Mouse (Mus musculus) naive thymus-derived CD4-positive, alpha-beta T cell, adult 2 months (primary cell): ENCODE measurements around the gene Elp4.

Experiments
- DNase-seq: peaks from one replicate; pipeline ENCODE4 v3.0.0-alpha.2; 2011; ENCODE audit warnings: low read depth

The Elp4 gene

DNA sequence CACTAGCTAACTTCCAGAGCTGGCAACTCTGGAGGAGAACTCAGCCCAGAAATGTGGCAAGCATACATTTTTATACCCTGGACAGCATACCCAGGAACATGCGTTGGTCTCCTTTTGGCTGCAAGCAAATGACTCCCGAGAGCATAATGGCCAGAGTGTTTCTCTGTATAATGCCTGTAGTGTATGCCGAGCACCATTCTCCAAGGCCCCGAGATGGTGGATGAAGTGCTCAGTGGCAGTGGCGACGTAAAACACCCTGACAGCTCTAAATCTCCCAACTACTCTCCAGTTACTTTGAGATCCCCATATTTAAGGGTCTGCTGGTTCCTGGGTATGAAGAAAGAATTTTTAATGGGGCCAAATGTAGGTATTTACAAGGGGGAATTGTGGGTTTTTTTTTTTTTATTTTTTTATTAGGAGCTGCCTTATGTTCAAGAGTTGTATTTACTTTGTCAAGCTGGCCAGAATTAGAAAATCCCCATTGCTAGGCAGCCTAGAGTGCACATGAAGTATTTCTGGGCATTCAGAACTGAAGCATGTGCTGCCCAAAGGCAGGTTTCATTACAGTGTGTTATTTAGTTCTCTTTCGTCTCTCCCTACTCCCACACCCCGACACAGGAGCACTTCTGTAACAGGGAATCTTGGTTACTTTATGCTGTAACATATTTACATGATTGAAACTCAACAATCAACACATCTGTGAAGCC lies 188.8 kb downstream of the Elp4 start:
- DNase-seq: no peak

DNA sequence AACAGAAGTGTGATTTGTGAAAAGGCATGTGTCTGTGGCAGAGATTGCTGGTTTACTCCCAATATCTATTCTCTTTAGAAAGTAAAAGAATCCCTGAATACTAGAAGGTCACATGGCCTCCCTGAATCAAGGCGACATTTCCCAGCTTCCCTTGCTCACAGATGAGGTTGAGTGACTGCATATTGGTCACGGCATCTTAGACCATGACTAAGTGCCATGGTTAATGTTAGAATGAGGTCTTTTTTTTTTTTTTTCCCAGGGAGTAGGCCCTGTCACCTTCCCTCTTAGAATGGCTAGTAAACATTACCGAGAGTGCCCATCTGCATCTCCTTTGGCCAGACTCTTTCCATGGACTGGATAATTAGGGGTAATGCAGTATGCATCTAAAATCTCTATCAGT lies 193.9 kb downstream of the Elp4 start:
- DNase-seq: no peak

DNA sequence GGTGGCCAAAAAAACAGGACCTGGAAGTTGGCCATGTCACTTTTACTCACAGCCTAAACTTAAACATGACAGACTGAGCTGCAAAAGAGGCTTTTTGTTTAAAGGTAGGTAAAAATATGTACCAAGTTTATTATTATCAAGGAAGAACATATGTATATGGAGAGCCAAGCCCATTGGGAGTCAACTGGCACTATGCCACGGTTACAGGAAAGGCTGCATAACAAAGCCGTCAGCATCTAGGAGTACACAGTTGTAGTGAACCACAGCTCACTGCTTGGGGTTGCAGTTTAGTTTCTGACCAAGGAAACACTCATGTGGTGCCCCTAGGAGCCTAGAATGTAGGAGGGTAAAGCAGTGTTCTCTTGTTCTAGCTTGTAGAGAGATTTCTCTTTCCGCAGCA lies 195.2 kb downstream of the Elp4 start:
- DNase-seq: no peak

DNA sequence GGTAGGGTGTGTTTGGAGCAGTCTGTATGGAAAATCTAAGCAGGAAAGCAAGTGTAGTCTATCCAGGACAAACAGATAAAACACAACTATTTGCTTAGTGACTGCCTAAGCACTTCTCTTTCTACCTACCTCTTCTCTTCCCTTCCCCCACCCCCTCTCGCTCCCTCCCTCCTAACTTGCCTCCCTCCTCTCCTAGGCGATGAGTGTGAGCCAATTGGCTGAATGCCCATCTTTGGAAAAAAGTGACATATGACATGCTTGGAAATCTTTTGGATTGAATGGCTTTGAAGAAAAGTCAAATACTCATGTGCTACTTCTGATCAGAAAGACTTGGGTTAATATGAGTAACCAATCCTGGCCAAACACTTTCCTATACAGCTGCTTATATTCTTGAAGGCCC lies 199.0 kb downstream of the Elp4 start:
- DNase-seq: no peak

DNA sequence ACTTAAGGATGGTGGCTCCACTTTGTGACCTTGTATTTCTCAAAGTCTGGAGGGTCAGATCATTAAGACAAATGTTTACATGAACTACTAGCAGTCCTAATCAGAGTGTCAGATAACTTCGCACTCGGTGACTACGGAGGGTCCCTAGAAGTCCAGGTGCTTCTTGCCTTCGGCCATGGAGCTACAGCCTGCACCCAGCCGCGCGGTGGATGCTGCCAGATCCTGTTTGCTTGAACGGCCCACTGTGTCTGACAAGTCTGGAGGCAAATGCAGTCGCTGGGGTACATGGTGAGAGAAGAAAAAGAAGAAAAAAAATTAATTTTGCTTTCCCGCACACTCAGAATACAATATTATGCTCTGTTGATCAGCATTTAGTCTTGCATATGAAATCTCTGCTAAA lies 201.8 kb downstream of the Elp4 start:
- DNase-seq: no peak

DNA sequence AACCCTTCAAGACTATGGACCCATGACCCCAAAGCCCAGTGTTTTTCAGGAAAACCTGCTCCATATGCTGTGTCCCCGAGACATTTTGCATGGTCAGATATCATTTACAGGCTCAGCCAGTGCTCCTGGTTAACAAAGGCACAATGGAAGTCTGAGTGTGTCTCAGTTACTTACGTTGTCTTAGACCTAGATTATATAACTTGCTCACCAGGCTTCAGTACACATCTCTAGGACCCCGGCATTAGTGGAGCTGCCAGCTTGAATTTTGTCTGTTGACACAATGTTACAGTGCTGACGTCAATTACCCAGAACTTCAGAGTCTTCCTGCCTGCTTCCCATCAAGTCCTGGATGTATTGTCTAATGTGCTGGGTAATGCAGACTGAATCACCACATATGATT lies 202.6 kb downstream of the Elp4 start:
- DNase-seq: no peak

DNA sequence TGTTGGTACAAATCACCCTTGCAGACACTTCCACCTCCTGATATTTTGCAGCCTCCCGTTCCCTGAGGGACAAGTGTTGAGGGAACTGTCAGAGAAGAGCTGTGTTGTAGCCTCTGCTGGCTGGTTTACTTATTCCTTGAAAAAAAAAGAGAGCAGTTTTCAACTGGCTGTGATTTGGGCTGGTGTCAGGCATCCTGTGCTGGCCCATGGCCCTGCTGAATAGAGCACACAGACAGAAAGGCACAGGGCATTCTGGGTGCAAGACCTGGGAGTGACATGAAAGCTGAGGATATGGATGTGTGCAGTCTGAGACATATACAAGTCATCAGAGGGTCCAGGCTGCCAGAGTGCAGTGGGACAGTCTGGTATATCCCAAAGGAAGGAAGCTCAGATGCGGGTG lies 205.7 kb downstream of the Elp4 start:
- no peak for DNase-seq

DNA sequence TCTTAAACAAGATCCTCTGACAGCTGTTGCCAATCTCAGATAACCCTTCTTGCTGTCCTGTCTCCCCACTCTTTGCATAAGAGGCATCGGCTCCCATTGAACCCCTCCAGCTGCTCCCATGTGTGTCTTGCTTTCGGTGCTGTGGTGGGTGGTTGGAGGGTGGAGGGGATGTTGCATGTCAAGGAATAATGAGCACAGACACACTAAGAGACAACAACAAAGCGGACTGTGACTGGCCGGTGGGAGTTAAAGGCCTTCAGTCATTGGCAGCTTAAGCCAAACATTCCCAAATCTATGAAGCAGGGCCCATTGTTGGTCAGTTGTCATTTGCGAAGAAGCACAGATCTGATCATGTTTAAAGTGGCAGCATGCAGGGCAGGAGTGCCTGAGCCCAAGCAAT lies 206.6 kb downstream of the Elp4 start:
- DNase-seq: no peak

DNA sequence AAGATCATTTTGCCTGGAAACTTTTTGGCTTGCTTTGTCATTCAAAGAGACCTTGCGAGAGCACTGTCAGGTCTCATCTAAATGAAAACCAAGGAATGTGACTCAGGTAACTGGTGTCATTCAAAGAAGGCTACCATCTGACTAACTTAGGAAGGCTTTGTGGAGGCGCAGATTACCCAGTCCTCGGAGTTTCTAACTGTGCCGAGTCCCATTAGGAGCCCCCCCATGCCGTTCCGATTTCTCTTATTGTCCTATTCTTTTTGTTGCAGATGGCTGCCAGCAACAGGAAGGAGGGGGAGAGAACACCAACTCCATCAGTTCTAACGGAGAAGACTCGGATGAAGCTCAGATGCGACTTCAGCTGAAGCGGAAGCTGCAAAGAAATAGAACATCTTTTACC lies 213.1 kb downstream of the Elp4 start:
- DNase-seq: no peak

DNA sequence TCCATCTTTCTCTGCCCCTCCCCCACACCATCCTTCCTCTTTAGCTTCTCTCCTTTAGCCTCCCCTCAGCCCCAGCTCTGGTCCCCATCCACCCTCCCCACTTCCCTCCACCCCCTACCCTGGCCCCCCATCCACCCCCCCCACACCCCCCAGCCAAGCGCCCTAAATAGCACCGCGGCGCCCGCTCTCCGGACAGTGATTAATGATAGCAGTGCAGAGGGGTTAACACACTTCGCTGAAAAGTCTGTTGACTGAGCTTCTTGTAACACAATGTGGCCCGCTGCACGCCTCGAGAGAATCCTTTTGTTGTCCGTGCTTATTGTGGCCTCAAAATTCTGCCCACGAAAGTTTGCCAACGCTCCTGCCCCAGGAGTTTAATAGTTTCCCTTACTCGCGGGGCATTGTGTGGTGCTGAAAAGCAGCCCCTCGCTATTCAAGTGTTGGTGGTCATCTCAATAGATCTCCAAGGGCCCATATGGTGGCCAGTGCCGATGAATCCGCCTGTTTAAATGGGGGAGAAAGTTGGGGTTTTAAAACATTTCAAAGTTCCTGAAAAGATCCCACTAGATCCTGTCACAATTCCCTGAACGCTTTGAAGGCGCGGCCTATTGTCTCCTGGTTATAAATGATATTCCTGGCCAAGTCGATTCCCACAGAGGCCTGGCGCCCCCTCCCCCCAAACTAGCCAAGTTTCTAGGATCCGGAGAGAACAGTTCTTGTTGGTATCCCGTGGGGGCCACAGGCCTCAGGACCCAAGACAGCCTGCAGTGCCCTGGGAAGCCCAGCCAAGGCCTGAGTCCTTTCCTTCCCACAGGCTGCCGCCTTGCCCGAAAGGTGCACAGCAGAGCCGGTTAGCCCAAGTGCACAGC lies 214.4 kb downstream of the Elp4 start:
- DNase-seq: no peak

DNA sequence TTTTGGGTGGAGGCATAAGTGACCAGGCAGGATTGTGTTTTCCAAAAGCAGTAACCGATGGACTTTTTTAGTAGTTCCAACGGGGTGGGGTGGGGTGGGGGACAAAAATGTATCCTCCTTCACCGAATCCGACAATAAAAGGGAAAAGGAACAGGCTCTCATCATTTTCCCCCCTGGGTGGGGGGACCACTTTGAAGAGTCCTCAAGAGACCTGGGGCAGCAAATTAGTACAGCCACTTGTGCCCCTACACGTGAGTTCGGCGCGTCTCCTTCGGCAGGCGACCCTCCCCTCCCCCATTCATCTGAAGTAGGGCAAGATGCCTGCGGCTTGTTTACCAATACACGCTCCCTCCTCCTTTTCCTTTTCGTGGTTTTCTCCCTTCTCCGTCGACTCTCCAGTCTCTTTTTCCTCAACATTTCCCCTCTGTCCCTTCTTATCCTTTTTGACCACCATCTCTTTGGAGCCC lies 215.0 kb downstream of the Elp4 start:
- DNase-seq: no peak

DNA sequence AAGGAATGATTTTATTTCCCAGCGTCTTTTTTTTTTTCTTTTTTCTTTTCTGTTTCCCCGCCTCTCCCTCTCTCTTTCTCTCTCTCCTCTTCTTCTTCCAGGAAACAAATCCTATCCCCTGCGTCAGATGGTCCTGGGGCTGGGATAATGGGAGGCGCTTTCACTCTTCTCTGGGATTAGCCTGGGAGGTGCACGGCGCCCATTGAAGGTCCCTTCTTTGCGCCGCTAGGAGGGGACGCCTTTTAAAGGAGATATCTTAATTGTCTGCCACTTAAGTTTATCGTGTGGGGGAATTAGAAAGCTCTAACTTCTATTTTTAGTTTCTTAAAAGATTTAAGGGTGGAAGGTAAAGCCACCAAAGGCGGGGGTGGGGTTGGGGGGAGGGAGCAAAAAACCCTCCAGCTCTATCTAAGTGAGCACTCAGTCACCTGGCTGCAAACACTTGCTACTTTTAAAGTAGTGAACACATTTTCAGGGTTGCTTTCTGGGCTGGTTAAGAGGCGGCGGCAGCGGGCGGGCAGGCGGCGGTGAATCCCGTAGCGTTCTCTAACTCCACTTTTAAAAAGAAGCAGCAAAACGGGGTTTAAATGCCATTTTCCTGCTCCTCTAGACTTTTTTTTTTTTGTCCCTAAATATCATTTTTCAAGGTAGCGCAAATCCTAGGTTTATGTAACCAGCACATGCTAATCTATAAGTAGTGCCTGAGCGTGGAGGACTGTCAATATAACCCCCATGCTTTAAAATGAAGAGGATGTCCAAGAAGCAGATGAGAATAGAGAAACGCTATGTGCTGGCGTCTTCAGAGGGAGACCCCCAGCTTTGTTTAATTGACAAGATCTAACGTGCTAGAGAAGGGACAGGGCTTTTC lies 215.7 kb downstream of the Elp4 start:
- no peak for DNase-seq

DNA sequence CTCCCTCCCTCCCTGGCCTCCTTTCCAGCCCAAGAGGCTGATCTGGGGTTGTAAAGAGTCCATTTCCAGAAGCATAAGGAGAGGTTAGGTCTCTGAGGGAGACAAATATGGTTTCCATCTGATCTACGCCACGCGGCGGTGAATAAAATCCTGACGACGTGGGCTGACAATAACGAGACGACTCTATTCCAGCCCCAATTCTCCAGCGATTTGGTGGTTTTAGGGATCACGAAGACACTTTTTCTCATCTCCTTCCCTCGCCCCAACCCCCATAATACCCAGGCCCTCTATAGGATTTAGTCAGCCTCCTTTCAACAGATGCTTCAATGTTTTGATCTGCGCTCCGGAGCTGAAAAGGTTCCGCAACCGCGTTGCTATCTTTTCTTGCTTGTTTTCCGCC lies 216.4 kb downstream of the Elp4 start:
- no peak for DNase-seq

DNA sequence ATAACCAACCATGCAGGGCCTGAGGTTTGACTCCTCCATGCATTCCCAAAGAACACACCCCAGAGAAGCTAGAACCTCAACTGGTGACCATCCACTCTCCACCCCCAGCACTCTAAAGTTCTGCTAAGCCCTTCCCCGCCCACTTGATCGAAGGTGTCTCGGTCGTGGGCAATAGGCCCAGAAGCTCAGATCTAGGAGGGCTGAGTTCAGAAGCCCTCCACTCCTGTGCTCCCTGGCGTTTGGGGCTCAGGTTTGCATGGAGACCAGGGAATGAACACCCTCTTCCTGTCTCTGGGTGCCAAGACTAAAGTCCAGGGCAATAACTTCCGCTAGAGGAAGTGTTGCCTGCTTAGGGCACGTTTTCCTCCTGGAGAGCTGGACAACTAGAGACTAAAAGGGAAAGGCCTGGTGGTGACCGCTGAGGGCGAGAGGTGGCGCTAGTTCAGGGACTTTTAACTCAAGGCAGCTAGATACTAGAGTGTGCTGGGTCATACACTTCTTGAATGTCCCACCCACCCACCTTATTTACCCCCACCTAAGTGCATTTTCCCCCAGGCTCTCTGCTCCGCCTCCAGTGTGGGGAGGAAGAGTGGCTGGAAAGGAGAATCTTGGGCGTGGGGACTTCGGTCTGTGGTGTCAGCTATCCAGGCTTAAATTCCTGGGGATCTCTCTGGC lies 216.9 kb downstream of the Elp4 start:
- no peak for DNase-seq

DNA sequence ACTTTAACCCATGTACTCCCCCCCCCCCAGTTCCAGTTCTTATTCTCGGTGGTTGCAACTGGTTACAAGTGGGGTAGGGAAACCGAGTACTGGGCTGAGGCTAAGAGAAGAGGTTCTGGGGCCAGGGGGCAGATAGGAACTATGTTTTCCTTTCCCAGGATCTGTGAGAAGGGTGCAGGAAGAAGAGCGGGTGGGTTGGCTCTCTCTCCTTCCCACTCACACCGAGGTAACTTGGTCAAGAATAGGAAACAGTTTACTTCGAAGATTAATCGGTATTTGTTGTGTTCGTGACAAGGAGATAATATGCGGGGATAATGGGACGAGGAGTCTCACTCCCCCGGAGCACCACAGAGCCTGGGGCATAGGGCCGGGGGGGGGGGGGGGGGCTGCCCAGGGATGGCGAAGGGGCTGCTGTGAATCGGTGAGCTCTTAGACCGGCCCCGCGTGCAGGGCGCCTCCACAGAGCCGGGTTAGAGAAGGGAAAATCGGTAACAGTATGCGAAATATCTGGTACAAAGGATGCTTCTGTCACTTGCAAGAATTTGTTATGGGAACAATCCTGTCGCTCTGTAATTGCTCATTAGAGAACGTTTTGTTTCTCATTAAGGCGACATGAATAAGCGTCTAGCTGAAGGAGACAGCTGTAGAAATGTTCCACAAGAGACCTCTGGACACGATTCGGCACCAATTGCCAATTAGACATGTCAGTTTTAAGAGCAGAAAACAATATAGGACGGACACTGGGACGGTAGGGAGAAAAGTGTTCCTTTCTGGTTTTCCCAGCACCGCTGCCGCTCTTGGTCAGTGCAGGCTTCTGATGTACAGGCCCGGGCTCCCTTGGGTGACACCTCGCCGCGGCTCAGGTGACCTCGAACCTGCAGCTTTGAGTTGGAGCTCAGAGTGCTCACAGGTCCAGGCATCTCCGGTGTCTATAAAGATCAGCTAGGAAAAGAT lies 217.7 kb downstream of the Elp4 start:
- DNase-seq: no peak

DNA sequence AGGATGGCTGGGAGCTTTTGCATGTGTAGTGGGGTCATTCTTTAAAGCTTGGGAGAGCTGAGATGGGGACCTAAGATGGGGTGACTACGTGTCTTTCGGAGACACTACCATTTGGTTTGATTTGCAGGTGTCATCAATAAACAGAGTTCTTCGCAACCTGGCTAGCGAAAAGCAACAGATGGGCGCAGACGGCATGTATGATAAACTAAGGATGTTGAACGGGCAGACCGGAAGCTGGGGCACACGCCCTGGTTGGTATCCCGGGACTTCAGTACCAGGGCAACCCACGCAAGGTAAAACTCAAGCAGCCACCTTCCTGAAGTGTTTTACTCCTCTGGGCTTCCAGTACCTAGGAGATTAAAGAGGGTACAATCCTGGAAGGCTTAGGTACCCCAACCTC lies 218.7 kb downstream of the Elp4 start:
- DNase-seq: no peak

DNA sequence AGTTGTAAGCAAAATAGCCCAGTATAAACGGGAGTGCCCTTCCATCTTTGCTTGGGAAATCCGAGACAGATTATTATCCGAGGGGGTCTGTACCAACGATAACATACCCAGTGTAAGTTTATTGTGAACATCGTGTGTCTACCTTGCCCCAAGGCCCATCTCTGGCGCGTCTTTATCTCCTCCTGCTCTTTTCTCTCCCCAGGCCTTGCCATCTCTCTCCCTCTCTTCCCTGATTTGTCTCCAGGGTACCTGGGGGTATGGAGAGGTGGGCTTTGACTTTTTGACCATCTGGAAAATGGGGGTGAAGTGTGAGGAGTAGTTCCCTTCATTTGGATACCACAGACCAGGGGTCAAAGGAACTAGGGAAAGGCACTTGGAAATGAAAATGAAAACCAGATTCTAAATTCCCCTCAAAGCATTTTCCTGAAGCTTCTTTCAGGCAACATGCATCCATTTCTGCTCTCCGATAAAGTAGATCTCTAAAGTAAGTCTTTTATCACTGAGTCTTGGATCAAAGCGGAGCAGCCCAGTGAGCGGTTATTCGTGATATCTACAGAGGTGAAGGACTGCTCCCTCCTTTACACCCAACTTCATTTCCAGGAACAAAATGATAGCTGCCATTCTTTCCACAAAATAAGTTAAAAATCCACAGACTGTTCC lies 219.2 kb downstream of the Elp4 start:
- no peak for DNase-seq

DNA sequence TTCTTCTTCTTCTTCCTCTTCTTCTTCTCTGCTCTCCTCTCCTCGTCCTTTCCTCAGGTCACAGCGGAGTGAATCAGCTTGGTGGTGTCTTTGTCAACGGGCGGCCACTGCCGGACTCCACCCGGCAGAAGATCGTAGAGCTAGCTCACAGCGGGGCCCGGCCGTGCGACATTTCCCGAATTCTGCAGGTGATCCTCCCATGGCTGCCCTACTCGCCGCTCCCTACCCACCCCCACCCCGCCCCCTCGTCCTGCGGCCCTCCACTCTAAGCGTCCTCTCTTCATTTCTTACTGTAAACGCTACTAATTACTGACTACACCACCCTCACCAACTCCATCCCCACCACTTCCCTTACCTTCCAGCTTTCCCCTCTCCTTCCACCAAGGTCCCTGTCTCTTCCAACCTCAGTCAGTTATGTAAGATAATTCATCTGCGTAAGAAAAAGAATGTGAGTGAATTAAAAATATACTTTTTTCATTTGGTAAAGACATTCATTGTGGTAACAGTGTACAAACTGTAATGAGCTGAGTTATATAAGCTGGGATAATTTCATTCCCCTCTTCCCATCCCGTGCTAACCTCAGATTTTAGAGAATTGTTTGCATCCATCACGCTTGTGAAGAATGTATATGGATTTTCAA lies 220.5 kb downstream of the Elp4 start:
- no peak for DNase-seq

DNA sequence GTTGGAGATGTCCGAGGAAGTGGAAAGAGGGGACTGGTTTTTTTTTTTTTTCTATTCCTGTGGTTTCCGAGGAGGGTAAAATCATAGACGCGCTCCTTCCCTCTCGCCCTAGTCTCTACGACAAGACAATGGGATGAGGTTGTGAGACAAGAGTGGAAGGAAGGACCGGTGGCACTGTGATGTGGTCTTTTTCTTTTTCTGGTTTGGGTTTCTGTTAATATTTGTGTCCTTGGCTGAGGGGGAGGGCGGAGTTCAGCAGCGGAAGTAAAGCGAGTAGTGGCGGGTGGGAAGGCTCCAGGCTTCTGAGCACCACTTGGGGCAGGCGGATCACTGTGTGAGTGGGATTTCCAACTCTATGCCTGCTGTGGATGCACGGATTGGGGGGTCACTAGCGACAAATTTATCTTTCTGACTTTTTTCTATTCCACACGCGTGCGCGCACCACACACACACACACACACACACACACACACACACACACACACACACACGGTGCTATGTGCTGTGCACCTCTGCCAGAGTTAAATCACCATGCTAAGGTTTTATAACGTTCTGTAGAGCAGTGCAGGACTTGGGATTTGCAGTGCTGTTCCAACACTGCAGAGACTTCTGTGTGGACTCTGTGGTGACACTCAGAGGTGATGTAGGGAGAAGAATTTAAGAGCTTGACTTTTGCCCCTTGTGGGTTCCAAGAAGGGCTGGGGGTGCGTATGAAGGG lies 221.6 kb downstream of the Elp4 start:
- DNase-seq: no peak
